Mouse (Mus musculus): ENCODE measurements around the gene Nes. TPM values are rescaled to one million over a fixed set of nuclear protein-coding genes. Genes with fewer than 3 reads are reported as not detected.
A peak's percentile ranks its signal among the peaks of the same experiment; 100 is the strongest.

Nes gene
- 1 to 10 TPM; 4.6 to 9.5 TPM for total RNA-seq (2021)
- long read RNA-seq, experiment 1, full-length matches to known transcripts, result 2 of 4 reads
- long read RNA-seq, experiment 1, partial matches to known transcripts, result 0 of 4 reads
- long read RNA-seq, experiment 1, other reads (novel, unspliced or antisense), result 2 of 4 reads
- long read RNA-seq, experiment 2, full-length matches to known transcripts, result 2 of 4 reads
- long read RNA-seq, experiment 2, partial matches to known transcripts, result 0 of 4 reads
- long read RNA-seq, experiment 2, other reads (novel, unspliced or antisense), result 2 of 4 reads

DNA sequence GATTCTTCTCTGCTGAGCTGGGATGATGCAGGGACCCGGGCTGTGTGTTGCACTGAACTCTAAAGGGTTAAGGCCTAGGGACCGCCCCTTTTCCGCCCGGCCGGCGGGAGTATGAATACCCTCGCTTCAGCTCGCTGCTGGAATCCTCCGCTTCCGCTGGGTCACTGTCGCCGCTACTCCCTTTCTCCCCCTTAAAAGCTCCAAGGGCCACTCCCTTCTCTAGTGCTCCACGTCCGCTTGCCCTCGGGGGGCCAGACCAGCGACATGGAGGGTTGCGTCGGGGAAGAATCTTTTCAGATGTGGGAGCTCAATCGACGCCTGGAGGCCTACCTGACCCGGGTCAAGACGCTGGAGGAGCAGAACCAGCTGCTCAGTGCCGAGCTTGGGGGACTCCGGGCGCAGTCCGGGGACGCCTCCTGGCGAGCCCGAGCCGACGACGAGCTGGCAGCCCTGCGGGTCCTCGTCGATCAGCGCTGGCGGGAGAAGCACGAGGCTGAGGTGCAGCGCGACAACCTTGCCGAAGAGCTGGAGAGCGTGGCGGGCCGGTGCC, at the start of gene Nes:
TSS of gene Nes (plus strand) at position 140 of the 550 bp plus-strand sequence.
- no peak for DNase-seq (ENCODE audit: low spot score in 2 of 2)

DNA sequence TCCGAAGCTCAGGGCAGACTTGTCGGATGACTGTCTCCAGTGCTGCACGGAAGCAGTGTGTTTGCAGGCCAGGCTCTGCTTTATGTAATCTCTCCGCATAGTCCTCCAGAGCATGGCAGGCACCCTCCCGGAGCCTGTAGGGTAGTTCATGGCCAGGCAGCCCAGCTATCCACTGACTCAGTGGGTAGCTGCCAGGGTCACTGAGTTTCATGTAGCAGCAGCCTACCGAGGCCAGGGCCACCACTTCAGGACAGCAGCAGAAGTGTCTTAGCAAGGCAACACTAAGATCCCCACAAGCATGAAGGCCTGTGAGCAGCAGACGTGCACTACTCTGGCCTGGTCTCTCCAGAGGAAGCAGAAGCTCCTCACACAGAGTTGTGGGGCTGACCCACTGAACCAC, 45.9 kb upstream of the Nes start:
- no peak for DNase-seq (ENCODE audit: low spot score in 2 of 2)

- DNase-seq (ENCODE audit: low spot score in 2 of 2), result no peak
Observed at GRCm38 (mm10) chr3:87927452-87927851, 43.4 kb upstream of the Nes start.

- no peak for DNase-seq (ENCODE audit: low spot score in 2 of 2)
Observed at GRCm38 (mm10) chr3:87929341-87930077, 41.4 kb upstream of the Nes start.

- DNase-seq (ENCODE audit: low spot score in 2 of 2), result peak; percentile 98 to 99
Observed at GRCm38 (mm10) chr3:87930078-87930795, 40.6 kb upstream of the Nes start, which contains the start of the genes Isg20l2 and Rrnad1. Isg20l2 (plus strand) TSS chr3:87930314. Rrnad1 (minus strand) TSS chr3:87930717.

DNA sequence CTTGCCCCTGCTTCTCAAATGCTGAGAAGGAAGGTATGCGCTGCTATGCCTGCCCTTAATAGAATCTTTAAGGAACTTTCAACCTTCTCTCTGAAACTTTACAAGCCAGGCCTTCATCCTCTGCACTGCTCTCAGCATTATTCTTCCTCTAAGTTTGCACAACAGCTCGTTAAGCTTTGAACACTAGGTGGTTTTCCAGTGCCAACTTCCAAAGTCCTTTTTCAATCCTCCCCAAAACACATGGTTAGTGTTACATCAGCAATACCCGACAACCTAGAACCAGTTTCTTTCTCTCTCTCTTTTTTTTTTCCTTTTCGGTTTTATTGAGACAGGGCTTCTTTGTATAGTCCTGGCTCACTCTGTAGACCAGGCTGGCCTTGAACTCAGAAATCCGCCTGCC, 36.9 kb upstream of the Nes start:
- no peak for DNase-seq (ENCODE audit: low spot score in 2 of 2)

DNA sequence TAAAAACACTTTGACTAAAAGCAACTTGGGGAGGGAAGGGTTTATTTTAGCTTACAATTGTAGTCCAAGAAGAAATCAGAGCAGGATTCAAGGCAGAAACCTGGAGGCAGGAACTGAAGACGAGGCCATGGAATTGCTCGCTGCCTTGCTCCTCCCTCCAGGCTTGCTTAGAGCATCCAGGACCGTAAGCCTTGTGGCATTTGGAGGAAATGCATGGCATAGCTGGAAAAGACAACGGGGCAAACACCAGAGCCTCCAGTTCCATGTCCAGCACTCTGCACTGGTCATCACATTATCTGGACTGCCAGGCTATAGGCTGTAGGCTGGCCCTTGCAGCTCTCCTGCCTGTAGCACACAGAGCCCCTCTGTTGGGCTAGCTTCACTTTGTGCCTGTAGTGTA, 36.4 kb upstream of the Nes start:
- no peak for DNase-seq (ENCODE audit: low spot score in 2 of 2)

DNA sequence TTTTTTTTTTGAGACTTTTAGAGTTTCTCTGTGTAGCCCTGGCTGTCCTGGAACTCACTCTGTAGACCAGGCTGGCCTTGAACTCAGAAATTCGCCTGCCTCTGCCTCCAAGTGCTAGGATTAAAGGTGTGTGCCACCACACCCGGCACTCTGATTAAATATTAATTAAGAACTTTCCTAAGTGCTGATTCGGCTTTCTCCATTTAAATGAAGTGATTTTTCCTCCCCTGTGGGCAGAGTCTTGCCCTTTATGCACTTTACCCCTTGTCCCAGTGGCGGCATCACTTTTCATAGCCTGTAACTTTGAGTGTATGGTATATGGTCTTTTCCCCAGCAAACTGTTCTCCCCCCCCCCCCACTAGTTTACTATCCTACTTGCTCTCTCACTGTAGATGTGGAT, 35.7 kb upstream of the Nes start:
- no peak for DNase-seq (ENCODE audit: low spot score in 2 of 2)

GRCm38 (mm10) chr3:87935776-87936175, 35.1 kb upstream of the Nes start:
- DNase-seq (ENCODE audit: low spot score in 2 of 2), result peak; percentile 87 to 94

DNA sequence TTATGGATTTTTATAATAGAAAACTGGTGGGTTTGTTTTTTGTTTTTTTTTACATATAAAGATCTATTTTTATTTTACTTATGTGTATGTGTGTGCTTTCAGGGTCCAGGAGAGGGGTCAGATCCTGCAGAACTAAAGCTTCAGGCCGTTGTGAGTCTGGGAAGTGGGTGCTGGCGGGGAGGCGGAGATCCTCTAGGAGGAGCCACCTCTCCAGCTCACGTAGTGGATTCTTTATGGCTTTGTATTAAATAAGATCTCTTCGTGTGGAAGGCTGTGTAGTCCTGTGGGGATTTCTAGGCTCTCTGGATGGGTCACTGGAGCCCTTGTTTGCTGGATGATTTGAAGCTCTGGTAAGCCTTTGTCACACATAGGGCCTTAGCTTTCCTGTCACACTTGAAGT, 30.3 kb upstream of the Nes start:
- no peak for DNase-seq (ENCODE audit: low spot score in 2 of 2)

GRCm38 (mm10) chr3:87942471-87942870, 28.4 kb upstream of the Nes start:
- DNase-seq (ENCODE audit: low spot score in 2 of 2), result no peak

DNA sequence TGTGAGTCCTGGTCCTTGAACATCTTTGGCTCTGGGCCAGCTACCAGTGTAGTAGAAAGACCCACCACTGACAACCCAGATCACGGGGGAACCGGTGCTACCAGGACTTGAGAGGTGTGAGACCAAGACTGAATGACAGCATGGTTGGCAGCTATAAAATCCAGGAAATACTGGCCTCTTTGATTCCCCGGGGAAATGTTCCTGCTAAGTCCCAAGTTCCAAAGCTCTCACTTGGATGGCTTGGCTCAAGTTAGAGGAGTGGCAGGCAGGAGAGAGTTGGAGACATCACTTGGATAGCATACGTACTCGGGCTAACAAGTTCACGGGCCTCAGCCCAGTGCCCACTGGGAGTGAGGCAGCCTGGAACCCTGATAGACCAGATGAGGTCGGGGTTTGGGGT, 27.3 kb upstream of the Nes start:
- DNase-seq (ENCODE audit: low spot score in 2 of 2), result no peak

- no peak for DNase-seq (ENCODE audit: low spot score in 2 of 2)
Observed at GRCm38 (mm10) chr3:87944838-87945600, 25.9 kb upstream of the Nes start.

DNA sequence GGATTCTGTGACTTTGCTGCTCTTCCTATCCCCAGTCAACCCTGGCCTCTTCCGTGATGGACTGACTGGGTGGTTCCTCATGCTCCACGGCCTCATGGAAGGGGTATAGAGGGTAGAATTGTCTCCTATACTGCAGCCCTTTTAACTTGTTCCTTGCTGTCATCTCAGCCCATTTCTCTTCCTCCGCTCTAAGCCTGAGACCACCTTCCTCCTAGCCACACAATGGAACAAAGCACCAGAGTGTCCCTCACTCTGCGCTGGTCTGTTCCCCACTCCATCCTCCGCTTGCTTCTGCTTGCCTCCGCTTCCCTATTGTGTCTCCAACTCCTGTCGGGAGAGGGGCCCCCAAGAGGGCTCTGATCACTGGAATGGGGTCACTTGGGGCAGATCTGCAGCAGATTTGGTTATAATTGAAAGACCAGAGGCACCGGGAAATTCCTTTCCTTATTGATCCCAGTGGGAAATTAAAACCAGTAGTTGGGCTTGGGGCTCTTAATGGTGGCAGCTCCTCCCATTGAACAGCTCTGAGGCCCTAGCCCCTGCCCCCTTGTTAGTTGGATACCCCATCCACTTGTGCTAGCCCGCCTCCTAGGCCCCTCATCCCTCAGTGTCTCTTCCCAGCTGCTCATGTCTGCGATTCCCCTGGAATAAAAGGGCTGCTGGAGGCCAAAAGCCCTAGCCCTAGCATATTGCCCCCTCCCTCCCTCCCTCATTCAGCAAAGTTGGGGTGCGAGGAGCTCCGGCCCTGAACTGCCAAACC, 24.9 kb upstream of the Nes start:
- no peak for DNase-seq (ENCODE audit: low spot score in 2 of 2)

- no peak for DNase-seq (ENCODE audit: low spot score in 2 of 2)
Observed at GRCm38 (mm10) chr3:87946541-87946860, 24.4 kb upstream of the Nes start.

DNA sequence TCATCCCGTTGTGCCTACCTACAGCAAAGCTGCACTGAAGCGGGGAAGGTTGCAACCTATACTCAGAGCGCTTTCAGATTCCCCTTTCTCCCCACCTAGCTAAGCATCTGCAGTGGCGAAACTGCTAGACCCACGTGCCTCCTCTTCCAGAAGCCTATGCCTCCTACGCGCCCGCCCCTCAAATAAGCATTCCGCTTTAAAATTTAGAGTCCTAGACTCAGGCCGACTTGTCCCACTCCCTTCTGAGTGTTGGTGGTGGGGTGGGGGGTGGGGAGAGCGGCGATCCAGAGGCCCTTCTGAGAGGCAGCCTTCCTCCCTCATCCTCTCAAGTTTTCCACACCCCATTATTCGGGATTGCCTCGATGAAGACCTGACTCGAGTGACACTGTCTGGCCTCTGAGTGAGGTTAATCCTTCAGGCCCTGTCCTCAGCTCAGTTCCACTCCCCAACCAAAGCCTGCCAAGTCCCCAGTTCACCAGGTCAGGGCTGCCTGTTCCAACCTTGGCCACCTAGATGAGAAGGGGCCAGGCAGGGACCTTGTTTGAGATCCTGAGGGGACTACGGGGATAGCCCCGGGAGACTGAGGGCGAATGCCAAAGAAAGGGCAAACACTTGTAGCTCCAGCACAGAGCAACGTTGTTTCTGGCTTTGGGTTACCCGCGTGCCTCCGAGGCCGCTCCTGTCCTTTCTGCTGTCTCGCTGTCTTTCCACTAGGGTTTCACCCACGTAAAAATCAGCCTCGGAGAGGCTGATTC, 23.6 kb upstream of the Nes start:
- DNase-seq (ENCODE audit: low spot score in 2 of 2), result peak; percentile 17 to 27

DNA sequence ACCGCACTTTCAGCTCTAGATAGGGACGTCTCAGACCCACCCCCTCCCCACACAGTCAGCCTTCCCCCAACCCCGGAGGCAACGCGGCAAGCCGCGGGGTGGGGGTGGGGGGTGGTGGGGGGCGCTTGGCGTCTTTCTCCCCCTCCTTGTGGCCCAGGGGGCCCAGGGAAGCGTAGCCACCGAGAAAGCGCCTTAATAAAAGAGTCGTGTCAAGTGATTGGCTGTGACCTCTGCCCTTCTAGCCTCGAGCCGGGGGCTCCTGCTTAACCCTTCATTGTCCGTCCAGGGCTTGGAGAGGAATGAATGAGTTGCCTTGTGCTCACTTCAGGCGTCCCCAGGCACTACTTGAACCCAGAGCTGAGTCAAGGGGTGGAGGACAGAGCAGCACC, 23.1 kb upstream of the Nes start:
- no peak for DNase-seq (ENCODE audit: low spot score in 2 of 2)

DNA sequence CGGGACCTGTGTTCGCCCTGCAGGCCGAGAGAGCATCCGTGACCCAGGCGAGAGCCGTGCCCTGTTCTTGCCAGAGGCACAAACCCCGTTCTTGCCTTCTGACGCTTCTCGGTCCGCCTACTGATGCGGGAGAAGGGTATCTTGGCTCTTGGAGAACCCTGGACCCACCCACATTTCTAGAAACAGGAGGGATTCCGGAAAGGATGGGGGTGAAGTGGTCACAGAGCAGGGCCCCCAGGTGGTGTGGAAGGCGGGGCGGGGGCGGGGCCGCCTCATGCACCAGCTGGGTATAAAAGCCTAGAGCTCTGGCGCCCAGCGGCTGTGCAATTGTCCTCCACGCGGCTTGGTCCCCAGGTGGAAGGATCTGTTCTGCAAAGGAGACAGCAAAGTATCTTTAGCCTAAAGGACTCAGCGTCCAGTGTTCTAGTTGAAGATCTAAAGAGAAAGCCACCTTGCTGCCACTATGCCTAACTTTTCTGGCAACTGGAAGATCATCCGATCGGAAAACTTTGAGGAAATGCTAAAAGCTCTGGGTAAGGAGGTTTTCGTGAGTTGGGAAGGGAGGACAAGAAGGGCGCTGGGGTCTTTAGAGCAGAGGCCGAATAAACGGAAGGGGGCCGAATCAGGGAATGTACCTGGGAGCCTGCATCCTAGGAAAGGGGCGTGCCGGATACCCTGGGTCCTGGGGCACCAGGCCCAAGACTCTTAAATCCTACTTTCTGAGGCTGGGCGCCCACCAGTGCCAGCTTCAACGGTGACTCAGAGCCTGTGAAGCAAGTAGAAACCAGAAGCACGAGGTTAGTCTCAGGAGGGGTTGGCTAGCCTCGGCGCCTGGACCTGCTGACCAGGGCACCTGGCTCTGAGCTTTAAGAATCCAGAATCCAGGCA, 22.3 kb upstream of the Nes start, which contains the start of gene Crabp2:
TSS of gene Crabp2 (plus strand) at position 289 of the 888 bp plus-strand sequence.
- peak in 1 of 2 experiments; percentile 29 for DNase-seq (ENCODE audit: low spot score in 2 of 2)

Data from left cerebral cortex, adult 18-20 months (tissue).